Mouse (Mus musculus) intestine, embryonic 14.5 days (tissue): ENCODE measurements around the gene Atp5s. TPM values are rescaled to one million over a fixed set of nuclear protein-coding genes. Genes with fewer than 3 reads are reported as not detected.

Source experiments
- ATAC-seq: fragments of 200-750 bp; cut with Nextera tagmentation; replicated peaks from 2 replicates; pipeline ENCODE4 v1.8.0; 2017; ENCODE audit warnings: low read depth, moderate number of reproducible peaks, moderate TSS enrichment, moderate library complexity; ENCODE audit not compliant: low FRiP score, low TSS enrichment
- DNase-seq: peaks from one replicate; pipeline ENCODE4 v3.0.0-alpha.2; 2018; ENCODE audit warnings: low spot score
- H3K27ac ChIP-seq: fragments of 300-500 bp; sonication (generic); 2 replicates; pipeline ENCODE4 v1.5.1; 2014; ENCODE audit warnings: low read depth, mild to moderate bottlenecking, control low read depth
- H3K27me3 ChIP-seq: fragments of 300-500 bp; sonication (generic); replicated peaks from 2 replicates; pipeline ENCODE4 v1.6.1; 2014; ENCODE audit warnings: low read length, control low read depth; ENCODE audit not compliant: control insufficient read depth, insufficient read depth
- H3K36me3 ChIP-seq: fragments of 300-500 bp; sonication (generic); 2 replicates; pipeline ENCODE4 v1.6.1; 2014; ENCODE audit warnings: low read length, control low read depth; ENCODE audit not compliant: control insufficient read depth, insufficient read depth
- H3K4me1 ChIP-seq: fragments of 300-500 bp; sonication (generic); replicated peaks from 2 replicates; pipeline ENCODE4 v1.6.1; 2014; ENCODE audit warnings: low read length, control low read depth, mixed read lengths; ENCODE audit not compliant: control insufficient read depth, insufficient read depth
- H3K4me2 ChIP-seq: fragments of 300-500 bp; sonication (generic); 2 replicates; pipeline ENCODE4 v1.6.1; 2014; ENCODE audit warnings: low read length
- H3K4me3 ChIP-seq: fragments of 300-500 bp; sonication (generic); 2 replicates; pipeline ENCODE4 v1.5.1; 2014; ENCODE audit warnings: low read depth, low read length, control low read depth, mixed read lengths
- H3K9ac ChIP-seq: fragments of 300-500 bp; sonication (generic); 2 replicates; pipeline ENCODE4 v1.6.1; 2014; ENCODE audit warnings: mild to moderate bottlenecking, low read length
- H3K9me3 ChIP-seq: fragments of 300-500 bp; sonication (generic); 2 replicates; pipeline ENCODE4 v1.6.1; 2016; ENCODE audit warnings: low read length, control low read depth; ENCODE audit not compliant: control insufficient read depth
- WGBS: fragments of 180-500 bp; shearing (Covaris S2); extraction: QIAGEN DNeasy Blood & Tissue Kit; methylation state at CpG from one replicate; pipeline ENCODE4 v1.1.7; 2014; 5-methylcytosine and 5-hydroxymethylcytosine counted together
- polyA plus RNA-seq: library from polyadenylated mRNA; unstranded; fragments of >200 nt; fragmentation: Nextera tagmentation; extraction: Ambion mirVana; gene quantifications from 2 replicates; pipeline ENCODE4 v1.2.1, GENCODE M21; 2014

The Atp5s gene
- polyA plus RNA-seq, 1 experiment from 2014 or later, result 33.3 TPM

GRCm38 (mm10) chr12:69688368-69688767 lies 36.4 kb upstream of the Atp5s start:
- Histone ChIP-seq H3K4me2 (no peak overlapping the region), H3K4me3 (no peak overlapping the region), H3K27me3 (no peaks in the 10 kb centered on the region), H3K27ac (no peak overlapping the region), H3K36me3 (no peaks in the 10 kb centered on the region), H3K4me1 (0 out of 2 replicates have a peak, but pooled peaks cover 3% of the 10 kb centered on the region), H3K9ac (no peak overlapping the region), H3K9me3 (no peaks in the 10 kb centered on the region)
- ATAC-seq (no peak), DNase-seq (no peak)
- WGBS, result 43% methylated on average over 2 of the region's 2 CpGs

GRCm38 (mm10) chr12:69689094-69689493 lies 35.7 kb upstream of the Atp5s start:
- H3K4me1 ChIP-seq, result 0 out of 2 replicates have a peak, but pooled peaks cover 3% of the 10 kb centered on the region
- 0 out of 2 replicates have a peak overlapping the region, but pooled peaks have one; percentile 9 for H3K27ac ChIP-seq
- no peaks in the 10 kb centered on the region for H3K9me3 ChIP-seq
- no peak overlapping the region for H3K9ac ChIP-seq
- no peak overlapping the region for H3K4me3 ChIP-seq
- no peak for DNase-seq
- H3K4me2 ChIP-seq, result no peak overlapping the region
- ATAC-seq, result no peak
- no peaks in the 10 kb centered on the region for H3K27me3 ChIP-seq
- H3K36me3 ChIP-seq, result no peaks in the 10 kb centered on the region

- 89% methylated on average over 4 of the region's 4 CpGs for WGBS
- no peaks in the 10 kb centered on the region for H3K36me3 ChIP-seq
- no peaks in the 10 kb centered on the region for H3K9me3 ChIP-seq
- H3K9ac ChIP-seq, result no peak overlapping the region
- no peak overlapping the region for H3K27ac ChIP-seq
- no peak overlapping the region for H3K4me3 ChIP-seq
- no peak overlapping the region for H3K4me2 ChIP-seq
- 0 out of 2 replicates have a peak, but pooled peaks cover 3% of the 10 kb centered on the region for H3K4me1 ChIP-seq
- DNase-seq (no peak), ATAC-seq (no peak)
- H3K27me3 ChIP-seq, result no peaks in the 10 kb centered on the region
Observed at GRCm38 (mm10) chr12:69690714-69691113, 34.0 kb upstream of the Atp5s start.

- 0 out of 2 replicates have a peak, but pooled peaks cover under 1% of the 10 kb centered on the region for H3K36me3 ChIP-seq
- H3K4me3 ChIP-seq, result no peak overlapping the region
- DNase-seq (no peak), ATAC-seq (no peak)
- H3K9ac ChIP-seq, result no peak overlapping the region
- no peak overlapping the region for H3K4me2 ChIP-seq
- no peaks in the 10 kb centered on the region for H3K27me3 ChIP-seq
- WGBS, result 86% methylated on average over 17 of the region's 17 CpGs
- H3K4me1 ChIP-seq, result 0 out of 2 replicates have a peak, but pooled peaks cover 3% of the 10 kb centered on the region
- no peaks in the 10 kb centered on the region for H3K9me3 ChIP-seq
- no peak overlapping the region for H3K27ac ChIP-seq
Observed at GRCm38 (mm10) chr12:69693471-69693870, 31.3 kb upstream of the Atp5s start.

- no peaks in the 10 kb centered on the region for H3K27me3 ChIP-seq
- no peak overlapping the region for H3K4me3 ChIP-seq
- H3K36me3 ChIP-seq, result peaks cover 15% of the 10 kb centered on the region; the same call in 1 of the 2 replicates
- H3K27ac ChIP-seq, result no peak overlapping the region
- no peak overlapping the region for H3K4me2 ChIP-seq
- DNase-seq (no peak), ATAC-seq (no peak)
- WGBS, result 75% methylated on average over 5 of the region's 5 CpGs
- H3K9ac ChIP-seq, result no peak overlapping the region
- no peaks in the 10 kb centered on the region for H3K4me1 ChIP-seq
- no peaks in the 10 kb centered on the region for H3K9me3 ChIP-seq
Observed at GRCm38 (mm10) chr12:69696746-69697145, 28.0 kb upstream of the Atp5s start.

- Histone ChIP-seq H3K9ac (no peak overlapping the region), H3K4me2 (no peak overlapping the region), H3K27me3 (no peaks in the 10 kb centered on the region), H3K4me1 (no peaks in the 10 kb centered on the region), H3K4me3 (no peak overlapping the region), H3K9me3 (no peaks in the 10 kb centered on the region), H3K27ac (no peak overlapping the region), H3K36me3 (peaks cover 20% of the 10 kb centered on the region; the same call in 1 of the 2 replicates)
- WGBS, result 89% methylated on average over 6 of the region's 6 CpGs
- DNase-seq (no peak), ATAC-seq (no peak)
Observed at GRCm38 (mm10) chr12:69698352-69698751, 26.4 kb upstream of the Atp5s start.

GRCm38 (mm10) chr12:69704799-69705458 lies 19.8 kb upstream of the Atp5s start:
- Histone ChIP-seq H3K27ac (no peak overlapping the region), H3K4me2 (no peak overlapping the region)

GRCm38 (mm10) chr12:69713628-69714027 lies 11.1 kb upstream of the Atp5s start:
- H3K27ac ChIP-seq, result no peak overlapping the region
- H3K4me2 ChIP-seq, result no peak overlapping the region
- H3K4me1 ChIP-seq, result no peaks in the 10 kb centered on the region
- DNase-seq, result no peak
- no peaks in the 10 kb centered on the region for H3K36me3 ChIP-seq
- H3K9me3 ChIP-seq, result no peaks in the 10 kb centered on the region
- H3K27me3 ChIP-seq, result no peaks in the 10 kb centered on the region
- no peak for ATAC-seq
- H3K4me3 ChIP-seq, result no peak overlapping the region
- no peak overlapping the region for H3K9ac ChIP-seq

More at GRCm38 (mm10) chr12:69704799-69705458, 19.8 kb upstream of the Atp5s start:
- Histone ChIP-seq H3K9ac (no peak overlapping the region), H3K36me3 (peaks cover 15% of the 10 kb centered on the region; the same call in 1 of the 2 replicates), H3K9me3 (no peaks in the 10 kb centered on the region), H3K4me1 (no peaks in the 10 kb centered on the region), H3K4me3 (no peak overlapping the region), H3K27me3 (no peaks in the 10 kb centered on the region)
- 77% methylated on average over 11 of the region's 11 CpGs for WGBS
- DNase-seq, result no peak
- peak; percentile 77 for ATAC-seq

- Histone ChIP-seq H3K36me3 (0 out of 2 replicates have a peak, but pooled peaks cover 8% of the 10 kb centered on the region), H3K27ac (no peak overlapping the region), H3K27me3 (no peaks in the 10 kb centered on the region), H3K9ac (no peak overlapping the region), H3K4me3 (no peak overlapping the region), H3K4me2 (no peak overlapping the region), H3K4me1 (peaks cover 10% of the 10 kb centered on the region; the same call in 1 of the 2 replicates), H3K9me3 (0 out of 2 replicates have a peak, but pooled peaks cover 6% of the 10 kb centered on the region)
- no peak for ATAC-seq
- DNase-seq, result no peak
- WGBS, result 93% methylated on average over 3 of the region's 3 CpGs
Observed at GRCm38 (mm10) chr12:69722857-69723256, 1.9 kb upstream of the Atp5s start.
